Mouse (Mus musculus) 416B (cell line): ENCODE results near the gene Zfp940.

Experiments used
- DNase-seq: peaks from one replicate; pipeline ENCODE4 v3.0.0; 2011; ENCODE audit warnings: low read depth

The Zfp940 gene

GRCm38 (mm10) chr7:29807046-29807445 lies 46.4 kb downstream of the Zfp940 start:
- DNase-seq = no peak

- DNase-seq = no peak
Observed at GRCm38 (mm10) chr7:29792906-29793305, 60.6 kb downstream of the Zfp940 start.

- DNase-seq = no peak
Observed at GRCm38 (mm10) chr7:29785888-29786287, 67.6 kb downstream of the Zfp940 start.

GRCm38 (mm10) chr7:29785023-29785422 lies 68.4 kb downstream of the Zfp940 start:
- DNase-seq = no peak

- peak; percentile 65 for DNase-seq
Observed at GRCm38 (mm10) chr7:29783871-29784551, 69.5 kb downstream of the Zfp940 start, which contains the start of gene Zfp30. TSS of gene Zfp30 (plus strand) at chr7:29783998.
